Mouse (Mus musculus): ENCODE data around the gene Prdm13.

DNA sequence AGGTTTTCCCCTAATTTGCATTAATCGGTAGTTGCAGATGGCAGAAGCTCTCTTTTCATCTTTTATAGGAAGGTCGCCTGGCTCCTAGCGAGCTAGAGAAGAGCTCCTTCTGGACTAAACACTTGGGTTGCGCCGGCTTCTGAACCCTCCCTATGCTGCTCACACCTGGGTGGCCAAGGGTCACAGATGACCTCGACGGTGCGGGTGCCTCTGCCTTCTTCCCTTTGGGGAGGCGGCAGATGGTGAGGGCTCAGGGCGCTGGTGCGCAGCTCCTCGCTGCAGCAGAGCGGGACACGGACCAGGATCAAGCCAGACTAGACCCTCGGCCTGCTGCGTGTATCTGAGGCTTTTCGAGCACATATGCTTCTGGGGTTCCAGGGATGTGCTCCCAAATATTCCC, 11.7 kb downstream of the Prdm13 start:
- TF ChIP-seq CTCF (IDR thresholded peaks at IDR 0.05), result no peak
- no peak for TF ChIP-seq EP300 (IDR thresholded peaks at IDR 0.05)
